Mouse (Mus musculus): Measurements from ENCODE around the gene Stard9. TPM values are rescaled to one million over a fixed set of nuclear protein-coding genes. Genes with fewer than 3 reads are reported as not detected.

Stard9 gene
- polyA plus RNA-seq, 1 experiment = 2.7 TPM

GRCm38 (mm10) chr2:120731877-120732530 is 103.1 kb downstream of the Stard9 start:
- peak overlapping the region; percentile 78 for H3K4me3 ChIP-seq (ENCODE audit: insufficient read depth, poor library complexity, severe bottlenecking)
- peaks cover 37% of the 10 kb centered on the region for H3K79me2 ChIP-seq (ENCODE audit: control insufficient read depth, insufficient read depth)
- TF ChIP-seq CEBPB (IDR thresholded peaks at IDR 0.05; ENCODE audit: low read depth) (no peak), MYOG (IDR thresholded peaks at IDR 0.05; ENCODE audit: control insufficient read depth, extremely low read depth, insufficient read length) (no peak), CTCF (IDR thresholded peaks at IDR 0.05; ENCODE audit: control insufficient read depth, insufficient read depth, insufficient read length) (no peak)
- H3K79me3 ChIP-seq (ENCODE audit: low read depth) = peaks cover 13% of the 10 kb centered on the region
- H3ac ChIP-seq (ENCODE audit: control insufficient read depth, insufficient read length, low read depth) = peak overlapping the region; percentile 50
- peaks cover 26% of the 10 kb centered on the region for H3K36me3 ChIP-seq (ENCODE audit: control insufficient read depth, insufficient read depth)
- H3K27me3 ChIP-seq (ENCODE audit: control insufficient read depth, insufficient read depth, insufficient read length) = no peaks in the 10 kb centered on the region

- TF ChIP-seq FOSL1 (IDR thresholded peaks at IDR 0.05; ENCODE audit: insufficient read depth, low read length, poor library complexity, severe bottlenecking) (no peak), CEBPB (IDR thresholded peaks at IDR 0.05; ENCODE audit: low read depth) (no peak), USF1 (IDR thresholded peaks at IDR 0.05; ENCODE audit: low read depth) (no peak)
Measured at GRCm38 (mm10) chr2:120745496-120745895, 116.6 kb downstream of the Stard9 start.

GRCm38 (mm10) chr2:120748041-120748440 is 119.1 kb downstream of the Stard9 start:
- Histone ChIP-seq H3K36me3 (ENCODE audit: control insufficient read depth, insufficient read depth) (peaks cover 22% of the 10 kb centered on the region), H3K4me3 (ENCODE audit: insufficient read depth, poor library complexity, severe bottlenecking) (no peak overlapping the region), H3K27me3 (ENCODE audit: control insufficient read depth, insufficient read depth, insufficient read length) (no peaks in the 10 kb centered on the region), H3ac (ENCODE audit: control insufficient read depth, insufficient read length, low read depth) (no peak overlapping the region), H3K79me2 (ENCODE audit: control insufficient read depth, insufficient read depth) (no peaks in the 10 kb centered on the region), H3K79me3 (ENCODE audit: low read depth) (no peaks in the 10 kb centered on the region)
- no peak for TF ChIP-seq MYOD1 (IDR thresholded peaks at IDR 0.05; ENCODE audit: control insufficient read depth, insufficient read length, low read depth)
- no peak for TF ChIP-seq CTCF (IDR thresholded peaks at IDR 0.05; ENCODE audit: control insufficient read depth, insufficient read depth, insufficient read length)
- no peak for TF ChIP-seq CEBPB (IDR thresholded peaks at IDR 0.05; ENCODE audit: low read depth)
- no peak for TF ChIP-seq MYOG (IDR thresholded peaks at IDR 0.05; ENCODE audit: control insufficient read depth, extremely low read depth, insufficient read length)
- TF ChIP-seq USF1 (IDR thresholded peaks at IDR 0.05; ENCODE audit: low read depth) = no peak
- TF ChIP-seq FOSL1 (IDR thresholded peaks at IDR 0.05; ENCODE audit: insufficient read depth, low read length, poor library complexity, severe bottlenecking) = no peak
- no peak for TF ChIP-seq MAX (IDR thresholded peaks at IDR 0.05)

More at GRCm38 (mm10) chr2:120745496-120745895, 116.6 kb downstream of the Stard9 start:
- Histone ChIP-seq H3K36me3 (ENCODE audit: control insufficient read depth, insufficient read depth) (peaks cover 22% of the 10 kb centered on the region), H3ac (ENCODE audit: control insufficient read depth, insufficient read length, low read depth) (no peak overlapping the region), H3K79me2 (ENCODE audit: control insufficient read depth, insufficient read depth) (no peaks in the 10 kb centered on the region), H3K27me3 (ENCODE audit: control insufficient read depth, insufficient read depth, insufficient read length) (no peaks in the 10 kb centered on the region), H3K79me3 (ENCODE audit: low read depth) (no peaks in the 10 kb centered on the region), H3K4me3 (ENCODE audit: insufficient read depth, poor library complexity, severe bottlenecking) (no peak overlapping the region)

- H3K4me3 ChIP-seq (ENCODE audit: insufficient read depth, poor library complexity, severe bottlenecking) = no peak overlapping the region
- no peaks in the 10 kb centered on the region for H3K79me3 ChIP-seq (ENCODE audit: low read depth)
- peaks cover 3% of the 10 kb centered on the region for H3K36me3 ChIP-seq (ENCODE audit: control insufficient read depth, insufficient read depth)
- H3K79me2 ChIP-seq (ENCODE audit: control insufficient read depth, insufficient read depth) = no peaks in the 10 kb centered on the region
- H3ac ChIP-seq (ENCODE audit: control insufficient read depth, insufficient read length, low read depth) = no peak overlapping the region
- TF ChIP-seq MAX (IDR thresholded peaks at IDR 0.05) (no peak), CEBPB (IDR thresholded peaks at IDR 0.05; ENCODE audit: low read depth) (no peak), USF1 (IDR thresholded peaks at IDR 0.05; ENCODE audit: low read depth) (no peak), CTCF (IDR thresholded peaks at IDR 0.05; ENCODE audit: control insufficient read depth, insufficient read depth, insufficient read length) (no peak), MYOD1 (IDR thresholded peaks at IDR 0.05; ENCODE audit: control insufficient read depth, insufficient read length, low read depth) (no peak), FOSL1 (IDR thresholded peaks at IDR 0.05; ENCODE audit: insufficient read depth, low read length, poor library complexity, severe bottlenecking) (no peak), MYOG (IDR thresholded peaks at IDR 0.05; ENCODE audit: control insufficient read depth, extremely low read depth, insufficient read length) (no peak)
- H3K27me3 ChIP-seq (ENCODE audit: control insufficient read depth, insufficient read depth, insufficient read length) = no peaks in the 10 kb centered on the region
Measured at GRCm38 (mm10) chr2:120761922-120762321, 133.0 kb downstream of the Stard9 start.

GRCm38 (mm10) chr2:120770265-120770935 is 141.5 kb downstream of the Stard9 start:
- no peak for TF ChIP-seq CEBPB (IDR thresholded peaks at IDR 0.05; ENCODE audit: low read depth)
- TF ChIP-seq CTCF (IDR thresholded peaks at IDR 0.05; ENCODE audit: control insufficient read depth, insufficient read depth, insufficient read length) = no peak
- no peak for TF ChIP-seq MAX (IDR thresholded peaks at IDR 0.05)
- no peak for TF ChIP-seq MYOD1 (IDR thresholded peaks at IDR 0.05; ENCODE audit: control insufficient read depth, insufficient read length, low read depth)
- no peak for TF ChIP-seq USF1 (IDR thresholded peaks at IDR 0.05; ENCODE audit: low read depth)
- no peak for TF ChIP-seq MYOG (IDR thresholded peaks at IDR 0.05; ENCODE audit: control insufficient read depth, extremely low read depth, insufficient read length)
- no peaks in the 10 kb centered on the region for H3K79me3 ChIP-seq (ENCODE audit: low read depth)
- no peaks in the 10 kb centered on the region for H3K36me3 ChIP-seq (ENCODE audit: control insufficient read depth, insufficient read depth)
- H3ac ChIP-seq (ENCODE audit: control insufficient read depth, insufficient read length, low read depth) = no peak overlapping the region
- no peak overlapping the region for H3K4me3 ChIP-seq (ENCODE audit: insufficient read depth, poor library complexity, severe bottlenecking)
- H3K27me3 ChIP-seq (ENCODE audit: control insufficient read depth, insufficient read depth, insufficient read length) = no peaks in the 10 kb centered on the region
- no peaks in the 10 kb centered on the region for H3K79me2 ChIP-seq (ENCODE audit: control insufficient read depth, insufficient read depth)

Other genes with a start within 250 kb of the Stard9 start
- gene Ganc, start 225.2 kb upstream of the Stard9 start, polyA plus RNA-seq (2012; fragmentation: generic; extraction: Trizol) = 2.3 TPM
- 9.8 TPM for gene Tmem87a, start 225.0 kb upstream of the Stard9 start, polyA plus RNA-seq (2012; fragmentation: generic; extraction: Trizol)
- 1.8 TPM for gene Capn3, start 173.1 kb upstream of the Stard9 start, polyA plus RNA-seq (2012; fragmentation: generic; extraction: Trizol)
- gene Zfp106, start 65.3 kb upstream of the Stard9 start, polyA plus RNA-seq (2012; fragmentation: generic; extraction: Trizol) = 39.2 TPM
- gene Snap23, start 61.5 kb upstream of the Stard9 start, polyA plus RNA-seq (2012; fragmentation: generic; extraction: Trizol) = 9.4 TPM
- 4.1 TPM for gene Haus2, start 19.7 kb upstream of the Stard9 start, polyA plus RNA-seq (2012; fragmentation: generic; extraction: Trizol)
- 8.0 TPM for gene Lrrc57, start 19.6 kb upstream of the Stard9 start, polyA plus RNA-seq (2012; fragmentation: generic; extraction: Trizol)
- 6.5 TPM for gene Cdan1, start 221.0 kb downstream of the Stard9 start, polyA plus RNA-seq (2012; fragmentation: generic; extraction: Trizol)
- 2.0 TPM for gene Ttbk2, start 221.5 kb downstream of the Stard9 start, polyA plus RNA-seq (2012; fragmentation: generic; extraction: Trizol)

Measured in C2C12 (cell line).